Mouse (Mus musculus) embryo, embryonic 10.5 days (tissue): ENCODE results near the gene Trir.

Experiments
- DNase-seq: peaks from one replicate; pipeline ENCODE4 v3.0.0-alpha.2; 2015; ENCODE audit warnings: low spot score

Gene Trir

GRCm38 (mm10) chr8:84994375-84994774 is 32.2 kb upstream of the Trir start:
- no peak for DNase-seq

- no peak for DNase-seq
These were observed 30.9 kb upstream of the Trir start for GRCm38 (mm10) chr8:84995680-84996079.

- no peak for DNase-seq
These were observed 29.6 kb upstream of the Trir start for GRCm38 (mm10) chr8:84996978-84997377.

- peak; percentile 94 for DNase-seq
These were observed 28.9 kb upstream of the Trir start for GRCm38 (mm10) chr8:84997649-84998295.

GRCm38 (mm10) chr8:85007686-85008085 is 18.9 kb upstream of the Trir start:
- peak; percentile 39 for DNase-seq

- no peak for DNase-seq
These were observed 15.4 kb upstream of the Trir start for GRCm38 (mm10) chr8:85011242-85011641.

- peak; percentile 89 for DNase-seq
These were observed 13.3 kb upstream of the Trir start for GRCm38 (mm10) chr8:85013230-85013840.

- DNase-seq, result no peak
These were observed 12.2 kb upstream of the Trir start, which contains the start of gene Best2 for GRCm38 (mm10) chr8:85014431-85014830. Gene Best2, minus strand, starts transcription at chr8:85014531.

- no peak for DNase-seq
These were observed 9.9 kb upstream of the Trir start for GRCm38 (mm10) chr8:85016724-85017123.

- no peak for DNase-seq
These were observed 9.4 kb upstream of the Trir start for GRCm38 (mm10) chr8:85017209-85017608.

- no peak for DNase-seq
These were observed 5.0 kb upstream of the Trir start for GRCm38 (mm10) chr8:85021514-85022055.

GRCm38 (mm10) chr8:85023846-85024245 is 2.8 kb upstream of the Trir start:
- no peak for DNase-seq

GRCm38 (mm10) chr8:85025098-85025932 is 1.3 kb upstream of the Trir start, which contains the start of gene Asna1:
Gene Asna1, minus strand, starts transcription at chr8:85025281.
- DNase-seq, result peak; percentile 95

GRCm38 (mm10) chr8:85027516-85027855 is 863 bp downstream of the Trir start:
- peak; percentile 32 for DNase-seq

GRCm38 (mm10) chr8:85027922-85028321 is 1.3 kb downstream of the Trir start:
- DNase-seq, result no peak

GRCm38 (mm10) chr8:85029271-85029670 is 2.6 kb downstream of the Trir start:
- no peak for DNase-seq

GRCm38 (mm10) chr8:85032622-85033311 is 6.1 kb downstream of the Trir start:
- no peak for DNase-seq

- DNase-seq, result no peak
These were observed 7.2 kb downstream of the Trir start for GRCm38 (mm10) chr8:85033867-85034266.

- DNase-seq, result peak; percentile 90
These were observed 8.1 kb downstream of the Trir start for GRCm38 (mm10) chr8:85034764-85035163.

- peak; percentile 18 for DNase-seq
These were observed 8.6 kb downstream of the Trir start for GRCm38 (mm10) chr8:85035165-85035727.

- peak; percentile 55 for DNase-seq
These were observed 9.2 kb downstream of the Trir start for GRCm38 (mm10) chr8:85035728-85036310.
